Mouse (Mus musculus): Measurements from ENCODE around the gene Stk32c.

DNA sequence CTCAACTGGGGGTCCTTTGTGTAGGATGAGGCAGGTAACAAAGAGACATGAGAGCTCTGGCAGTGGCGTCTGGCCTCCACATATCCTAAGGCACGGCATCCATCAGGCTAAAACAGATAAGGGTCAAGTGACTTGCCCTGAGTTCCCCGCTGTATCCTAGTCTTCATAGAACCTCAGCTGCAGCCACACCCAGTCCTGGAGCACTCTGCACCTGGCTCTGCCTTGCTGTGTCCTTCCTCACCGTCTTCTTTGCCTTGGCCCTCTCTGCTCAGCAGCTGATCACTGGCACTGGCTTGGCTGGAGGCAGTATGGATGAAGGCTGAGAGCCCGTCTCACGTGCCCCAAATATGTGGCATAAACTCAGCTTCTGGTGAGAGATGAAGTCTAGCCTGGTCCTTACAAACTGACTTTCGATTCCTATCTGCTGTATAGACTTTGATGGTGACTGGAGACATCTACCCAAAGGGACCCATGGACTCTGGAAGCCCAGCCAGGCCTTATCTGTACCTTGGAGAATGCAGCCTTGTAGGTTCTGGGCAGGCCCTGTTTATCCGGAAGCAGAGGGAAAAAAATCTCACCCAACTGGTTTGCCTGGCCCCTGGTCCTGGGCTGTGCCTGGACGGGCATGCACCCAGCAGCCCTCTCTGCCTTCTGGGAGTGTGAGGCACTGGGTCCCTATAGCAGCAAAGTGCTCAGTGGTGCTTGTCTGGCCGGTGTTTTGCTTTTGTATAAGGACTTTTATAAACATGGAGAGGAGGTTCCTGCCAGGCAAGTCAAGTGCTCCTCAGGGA, 44.8 kb upstream of the Stk32c start:
- TF ChIP-seq CTCF (IDR thresholded peaks at IDR 0.05; ENCODE audit: extremely low read depth, insufficient read depth, insufficient read length, insufficient replicate concordance) (no peak), POLR2A (IDR thresholded peaks at IDR 0.05; ENCODE audit: low read depth, low read length) (no peak)

Data from spleen, adult 2 months (tissue).